Mouse (Mus musculus): ENCODE measurements around the gene Gm2016. TPM values are rescaled to one million over a fixed set of nuclear protein-coding genes. Genes with fewer than 3 reads are reported as not detected.

The Gm2016 gene
- polyA plus RNA-seq, 1 experiment from 2014 or later, result not detected

Other genes starting within 250 kb of the Gm2016 start
- not detected in 2 replicates for gene Gm16381, start 229.5 kb upstream of the Gm2016 start, polyA plus RNA-seq (2016; fragmentation: Nextera tagmentation; extraction: Ambion mirVana)
- not detected in 2 replicates for gene Gm21319, start 98.3 kb upstream of the Gm2016 start, polyA plus RNA-seq (2016; fragmentation: Nextera tagmentation; extraction: Ambion mirVana)
- gene Gm21936, start 78.6 kb upstream of the Gm2016 start, polyA plus RNA-seq (2016; fragmentation: Nextera tagmentation; extraction: Ambion mirVana), result not detected in 2 replicates
- gene BB287469, start 57.5 kb upstream of the Gm2016 start, polyA plus RNA-seq (2016; fragmentation: Nextera tagmentation; extraction: Ambion mirVana), result not detected in 2 replicates
- gene Gm2001, start 31.7 kb upstream of the Gm2016 start, polyA plus RNA-seq (2016; fragmentation: Nextera tagmentation; extraction: Ambion mirVana), result not detected in 2 replicates
- gene Gm2022, start 21.3 kb downstream of the Gm2016 start, polyA plus RNA-seq (2016; fragmentation: Nextera tagmentation; extraction: Ambion mirVana), result not detected in 2 replicates
- not detected in 2 replicates for gene Gm2035, start 45.8 kb downstream of the Gm2016 start, polyA plus RNA-seq (2016; fragmentation: Nextera tagmentation; extraction: Ambion mirVana)
- gene Gm2042, start 80.0 kb downstream of the Gm2016 start, polyA plus RNA-seq (2016; fragmentation: Nextera tagmentation; extraction: Ambion mirVana), result not detected in 2 replicates
- not detected in 2 replicates for gene Gm2075, start 137.8 kb downstream of the Gm2016 start, polyA plus RNA-seq (2016; fragmentation: Nextera tagmentation; extraction: Ambion mirVana)
- gene Gm6803, start 144.7 kb downstream of the Gm2016 start, polyA plus RNA-seq (2016; fragmentation: Nextera tagmentation; extraction: Ambion mirVana), result not detected in 2 replicates
- gene Gm2056, start 152.9 kb downstream of the Gm2016 start, polyA plus RNA-seq (2016; fragmentation: Nextera tagmentation; extraction: Ambion mirVana), result not detected in 2 replicates
- gene Gm16368, start 209.6 kb downstream of the Gm2016 start, polyA plus RNA-seq (2016; fragmentation: Nextera tagmentation; extraction: Ambion mirVana), result not detected in 2 replicates